18 mouse cellular contexts compared by ENCODE assay signal in the genomic region with DNA sequence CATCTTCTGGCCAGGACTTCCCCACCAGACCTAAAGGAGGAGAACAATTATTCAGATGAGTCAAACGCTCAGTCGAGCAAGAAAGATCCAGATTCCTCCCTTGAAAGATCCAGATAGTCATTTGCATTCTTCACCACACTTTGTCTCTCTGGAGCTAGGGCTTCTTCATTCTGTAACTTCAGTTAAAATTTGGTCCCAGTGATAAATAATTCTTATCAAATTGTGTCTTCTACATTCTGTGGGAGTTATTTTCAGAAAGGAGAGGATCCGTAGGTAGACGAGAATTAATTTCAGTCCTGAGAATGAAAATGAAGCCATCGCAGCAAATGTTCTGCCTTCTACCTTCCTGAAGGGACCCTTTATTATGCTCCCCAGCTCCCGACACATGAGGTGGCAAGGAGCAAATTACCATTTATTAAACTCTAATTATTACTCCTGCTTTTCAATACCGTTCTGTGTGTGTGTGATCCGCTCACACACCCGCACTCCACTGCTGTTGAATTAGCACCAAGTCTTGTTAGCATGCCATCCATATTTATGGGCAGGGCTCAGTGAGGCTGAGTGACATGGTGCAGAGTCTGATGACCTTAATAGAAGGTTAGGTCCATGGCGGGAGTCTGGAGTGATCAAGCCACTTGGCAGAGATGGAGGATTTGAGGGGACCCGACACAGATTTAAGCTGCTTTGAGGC. TPM values are rescaled to one million over a fixed set of nuclear protein-coding genes. Genes with fewer than 3 reads are reported as not detected.
DNase-seq lines count a peak whose midpoint lies in the region; ATAC-seq lines count a peak whose summit lies in the region.
"Had no signal": no experiment of that assay in that cellular context is flagged by ENCODE, and none has a peak within 500 bp of the region (broad histone marks: within the 10 kb centered on the region; RNA-seq: fewer than 3 reads in every experiment).

No protein-coding gene starts in this region.

- H3K9ac ChIP-seq in neural tube, embryonic 13.5 days: no peak overlapping the region
- no peak overlapping the region for H3K9ac ChIP-seq in forebrain, embryonic 16.5 days (replicated peaks; ENCODE audit: low read depth, low read length)
- H3K9ac ChIP-seq: hindbrain, embryonic 12.5 days; kidney, embryonic 15.5 days; liver, postnatal 0 days had no signal

- H3K27ac ChIP-seq in neural tube, embryonic 13.5 days (replicated peaks): 0 out of 2 replicates have a peak overlapping the region, but pooled peaks have one; percentile 10
- peak overlapping the region; percentile 1; the same call in 1 of the 2 replicates for H3K27ac ChIP-seq in forebrain, embryonic 10.5 days
- H3K27ac ChIP-seq in forebrain, embryonic 16.5 days (ENCODE audit: low read length): peak overlapping the region; percentile 66
- H3K27ac ChIP-seq: hindbrain, embryonic 12.5 days; kidney, embryonic 15.5 days had no signal

- no peak overlapping the region for H3K4me2 ChIP-seq in neural tube, embryonic 13.5 days
- no peak overlapping the region for H3K4me2 ChIP-seq in forebrain, embryonic 16.5 days (ENCODE audit: low read length)
- H3K4me2 ChIP-seq: hindbrain, embryonic 12.5 days; kidney, embryonic 15.5 days; liver, embryonic 11.5 days; midbrain, embryonic 11.5 days had no signal

- ATAC-seq in neural tube, embryonic 13.5 days (ENCODE audit: low read depth): no peak
- peak; percentile 47 for ATAC-seq in forebrain, embryonic 16.5 days
- no peak for ATAC-seq in monocyte, adult 5-6 weeks (replicated peaks; ENCODE audit: insufficient number of reproducible peaks, low FRiP score, low TSS enrichment, poor library complexity, severe bottlenecking)
- ATAC-seq: liver, postnatal 0 days; lung, postnatal 0 days had no signal

- H3K36me3 ChIP-seq in neural tube, embryonic 13.5 days: no peaks in the 10 kb centered on the region
- no peaks in the 10 kb centered on the region for H3K36me3 ChIP-seq in forebrain, embryonic 10.5 days (replicated peaks)
- H3K36me3 ChIP-seq in forebrain, embryonic 16.5 days (ENCODE audit: control insufficient read depth, insufficient read depth): no peaks in the 10 kb centered on the region
- H3K36me3 ChIP-seq: hindbrain, embryonic 12.5 days; kidney, embryonic 15.5 days had no signal

- H3K27me3 ChIP-seq in neural tube, embryonic 13.5 days: no peaks in the 10 kb centered on the region
- H3K27me3 ChIP-seq in forebrain, embryonic 10.5 days (ENCODE audit: poor library complexity, severe bottlenecking): peaks cover 10% of the 10 kb centered on the region; the same call in 1 of the 2 replicates
- H3K27me3 ChIP-seq in forebrain, embryonic 16.5 days (replicated peaks; ENCODE audit: control insufficient read depth, insufficient read depth, low read length): no peaks in the 10 kb centered on the region
- H3K27me3 ChIP-seq: kidney, embryonic 15.5 days had no signal

- no peak for DNase-seq in neural tube, embryonic 10.5 days (ENCODE audit: extremely low spot score, low spot score)
- DNase-seq in forebrain, embryonic 10.5 days (ENCODE audit: extremely low spot score, low spot score): no peak
- DNase-seq in cerebellum, adult 8-10 months: no peak
- DNase-seq in layer of hippocampus, adult 8-10 months (ENCODE audit: low spot score in 2 of 2): no peak
- DNase-seq: adrenal gland, postnatal 14 days; cerebellum, postnatal 10 days; gastrocnemius, postnatal 36 days; kidney, adult 11 months; kidney, postnatal 36 days; liver, postnatal 0 days had no signal

- 56% methylated on average over 11 of the region's 11 CpGs for WGBS in neural tube, embryonic 13.5 days
- WGBS in forebrain, embryonic 10.5 days: 90% methylated on average over 11 of the region's 11 CpGs
- 20% methylated on average over 11 of the region's 11 CpGs for WGBS in forebrain, embryonic 16.5 days

- no peaks in the 10 kb centered on the region for H3K9me3 ChIP-seq in neural tube, embryonic 13.5 days
- H3K9me3 ChIP-seq in forebrain, embryonic 10.5 days: no peaks in the 10 kb centered on the region
- H3K9me3 ChIP-seq in forebrain, embryonic 16.5 days (ENCODE audit: control insufficient read depth, low read length): no peaks in the 10 kb centered on the region
- H3K9me3 ChIP-seq: hindbrain, embryonic 12.5 days; kidney, embryonic 15.5 days had no signal

- H3K4me3 ChIP-seq in neural tube, embryonic 13.5 days: no peak overlapping the region
- no peak overlapping the region for H3K4me3 ChIP-seq in forebrain, embryonic 10.5 days
- no peak overlapping the region for H3K4me3 ChIP-seq in forebrain, embryonic 16.5 days (replicated peaks; ENCODE audit: low read length)
- H3K4me3 ChIP-seq: hindbrain, embryonic 12.5 days; kidney, embryonic 15.5 days had no signal

- peaks cover 50% of the 10 kb centered on the region for H3K4me1 ChIP-seq in neural tube, embryonic 13.5 days (replicated peaks)
- H3K4me1 ChIP-seq in forebrain, embryonic 10.5 days: peaks cover 56% of the 10 kb centered on the region
- H3K4me1 ChIP-seq in forebrain, embryonic 16.5 days (replicated peaks; ENCODE audit: control insufficient read depth, insufficient read depth, low read length): peaks cover 39% of the 10 kb centered on the region

RNA-seq across cellular contexts. Expression of a gene that starts 36.9 kb away (rescaled TPM):
- 28.8 and 33.6 TPM in 2 replicates for polyA plus RNA-seq in neural tube, embryonic 13.5 days (2015; fragmentation: Nextera tagmentation; extraction: Ambion mirVana)
- polyA plus RNA-seq in forebrain, embryonic 10.5 days (2016; fragmentation: Nextera tagmentation; extraction: Ambion mirVana): 23.4 and 26.2 TPM in 2 replicates
- polyA plus RNA-seq in forebrain, embryonic 16.5 days (2015; fragmentation: Nextera tagmentation; extraction: Ambion mirVana): 26.3 and 29.8 TPM in 2 replicates
- total RNA-seq in monocyte, adult 5-6 weeks (2017): 11.8 to 34.1 TPM (median 16.2 TPM) in 3 replicates
- total RNA-seq in layer of hippocampus, adult 8-10 months (2022): 10 to 100 TPM; 20.1 to 29.1 (median 23.5) TPM

RNA-seq across cellular contexts. Expression of a gene that starts 38.0 kb away (rescaled TPM):
- polyA plus RNA-seq in neural tube, embryonic 13.5 days (2015; fragmentation: Nextera tagmentation; extraction: Ambion mirVana): 33.3 and 36.0 TPM in 2 replicates
- polyA plus RNA-seq in forebrain, embryonic 10.5 days (2016; fragmentation: Nextera tagmentation; extraction: Ambion mirVana): 40.1 and 40.8 TPM in 2 replicates
- 35.6 and 39.5 TPM in 2 replicates for polyA plus RNA-seq in forebrain, embryonic 16.5 days (2015; fragmentation: Nextera tagmentation; extraction: Ambion mirVana)
- total RNA-seq in monocyte, adult 5-6 weeks (2017): 12.4 to 22.2 TPM (median 16.4 TPM) in 3 replicates
- 10 to 100 TPM; 19.7 to 21.4 (median 20.0) TPM for total RNA-seq in layer of hippocampus, adult 8-10 months (2022)

Comparison
In these comparisons a context has a peak if more than half of its experiments do, and no peak if none do; other contexts are left out.
1. H3K27ac ChIP-seq: peak in every context shown above with its lines; median percentile 66 in forebrain, embryonic 16.5 days; 10 in neural tube, embryonic 13.5 days; 1 in forebrain, embryonic 10.5 days.